Mouse (Mus musculus): ENCODE results near the gene Dhx34.

Dhx34 gene

DNA sequence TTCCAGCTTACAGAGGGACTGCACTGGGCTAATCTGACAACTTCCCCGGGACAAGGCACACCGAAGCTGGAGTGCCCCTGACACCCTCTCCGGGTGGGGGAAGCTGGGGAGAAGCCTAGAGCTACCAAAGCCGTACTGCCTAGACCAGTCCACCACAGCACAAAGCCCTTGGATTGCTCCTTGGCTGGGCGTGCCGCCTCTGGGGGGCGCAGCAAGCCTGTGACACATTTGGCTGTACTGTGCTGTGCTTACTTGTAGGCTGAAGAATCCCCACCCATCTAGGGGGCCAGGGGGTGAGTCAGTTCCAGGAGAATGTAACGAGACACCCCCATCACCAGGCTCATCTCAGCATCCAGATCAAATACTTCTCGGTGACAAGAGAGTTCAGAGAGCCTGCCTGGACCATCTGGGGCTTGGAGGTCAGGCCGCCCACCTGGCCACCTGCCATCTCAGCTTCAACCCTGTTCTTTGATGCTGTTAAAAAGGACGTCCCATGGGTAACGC is 10.9 kb downstream of the Dhx34 start:
- no peak for DNase-seq (ENCODE audit: low read depth, low spot score)

DNA sequence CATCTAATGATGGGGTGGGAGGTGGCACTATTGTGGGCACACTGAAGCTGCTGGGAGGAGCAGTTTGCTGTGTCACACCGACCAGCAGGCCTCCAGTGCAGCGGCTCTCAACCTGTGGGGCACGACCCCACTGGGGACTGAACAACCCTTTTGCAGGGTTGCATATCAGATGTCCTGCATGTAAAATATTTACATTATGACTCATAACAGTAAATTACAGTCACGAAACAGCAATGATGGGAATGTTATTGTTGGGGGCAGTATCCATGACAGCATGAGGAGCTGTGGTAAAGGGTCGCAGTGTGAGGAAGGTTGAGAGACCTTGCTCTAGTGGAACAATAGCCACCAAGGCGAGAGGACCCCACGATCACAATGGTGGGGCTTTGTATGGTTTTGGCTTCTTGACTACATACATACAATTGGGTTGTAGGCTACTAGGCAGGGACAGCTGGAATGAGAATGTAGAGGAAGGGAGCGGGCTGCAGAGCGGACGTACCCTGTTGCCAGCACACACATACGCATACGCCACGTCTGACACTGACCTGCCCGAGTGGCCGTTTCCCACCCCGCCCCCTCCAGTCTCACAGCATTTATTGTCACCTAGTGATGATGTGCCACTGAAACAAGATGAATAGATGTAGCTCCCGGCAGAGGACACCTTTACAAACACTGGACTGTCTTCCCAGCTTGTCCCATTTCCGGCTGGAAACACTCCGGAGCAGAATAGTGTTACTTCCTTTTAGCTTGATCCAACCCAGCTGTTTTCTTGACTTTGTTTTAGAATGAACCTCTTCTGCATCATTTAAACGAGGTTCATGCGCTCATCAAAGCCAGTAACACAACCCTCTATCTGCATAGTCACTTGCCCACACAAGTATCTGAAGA is 12.8 kb downstream of the Dhx34 start:
- no peak for DNase-seq (ENCODE audit: low read depth, low spot score)

DNA sequence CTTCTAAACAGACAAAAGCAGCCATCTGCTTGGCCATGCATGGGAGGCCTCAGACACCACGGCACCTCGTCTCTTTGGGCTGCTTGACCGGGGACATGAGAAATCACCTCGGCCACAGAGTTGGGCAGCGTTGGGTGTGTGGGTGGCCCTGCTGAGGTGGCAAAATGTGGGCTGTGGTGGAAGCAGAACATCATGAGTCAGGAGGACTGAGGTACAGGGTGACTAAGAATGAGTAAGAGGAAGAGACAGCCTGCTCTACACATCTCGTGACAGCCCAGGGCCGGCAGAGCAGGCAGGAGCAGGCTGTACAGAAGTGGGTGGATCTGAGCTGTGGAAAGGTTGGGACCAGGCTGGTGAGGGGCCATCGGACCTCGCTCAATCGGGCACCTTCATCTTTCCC is 14.3 kb downstream of the Dhx34 start:
- no peak for DNase-seq (ENCODE audit: low read depth, low spot score)

DNA sequence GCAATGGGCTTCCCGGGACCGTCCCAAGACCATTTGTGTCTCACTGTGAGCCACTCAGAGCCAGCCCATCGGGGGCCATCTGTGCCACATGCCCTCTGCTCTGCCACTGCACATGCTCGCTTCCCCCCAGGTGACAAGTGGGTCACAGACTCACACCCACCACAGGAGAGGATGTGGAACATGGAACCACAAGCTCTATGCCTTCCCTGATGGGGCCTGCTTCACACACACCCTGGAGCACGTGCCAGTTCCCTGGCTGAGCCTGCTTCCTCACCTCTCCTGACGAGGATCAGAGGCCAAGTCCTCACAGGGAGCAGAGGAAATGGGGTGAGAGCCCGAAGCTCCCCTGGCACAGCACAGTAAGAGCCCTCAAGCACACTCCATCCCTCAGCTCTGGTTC is 14.8 kb downstream of the Dhx34 start:
- DNase-seq (ENCODE audit: low read depth, low spot score) = no peak

DNA sequence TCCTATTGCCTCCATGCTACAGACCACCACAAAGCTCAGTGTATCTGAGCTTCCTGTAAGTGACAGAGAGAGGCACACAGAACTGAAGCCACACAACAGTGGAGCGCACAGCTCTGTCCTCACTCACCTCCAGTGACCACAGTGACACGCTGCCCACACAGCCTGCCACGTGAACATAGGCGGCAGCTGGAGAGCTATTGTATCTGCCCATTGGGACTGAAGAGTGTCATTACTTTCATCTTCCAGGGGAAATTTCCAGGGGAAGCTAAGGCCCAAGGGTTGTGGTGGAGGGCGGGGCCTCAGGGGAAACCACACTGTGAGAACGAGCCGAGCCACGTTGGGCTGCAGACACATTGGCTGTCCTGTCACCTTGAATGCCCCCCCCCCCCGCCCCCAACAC is 17.0 kb downstream of the Dhx34 start:
- no peak for DNase-seq (ENCODE audit: low read depth, low spot score)

DNA sequence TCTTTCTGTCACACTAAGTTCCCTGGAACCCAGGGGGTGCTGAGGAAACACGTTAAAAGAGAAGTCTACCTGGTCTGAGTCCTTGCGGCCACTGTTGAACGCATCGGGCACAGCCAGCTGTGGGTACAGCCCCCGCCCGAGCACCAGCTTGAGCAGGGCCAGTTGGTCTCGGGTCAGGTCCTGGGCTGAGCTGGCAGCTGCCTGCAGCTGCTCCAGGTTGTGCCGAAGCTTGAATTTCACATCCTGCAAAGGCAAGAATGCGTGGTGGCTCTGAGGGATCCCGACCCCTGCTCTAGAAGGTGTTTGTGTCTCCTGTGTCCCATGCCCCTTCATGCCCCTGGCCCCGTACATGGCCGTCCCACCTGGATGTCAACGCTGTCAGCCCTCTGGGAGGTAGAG is 18.3 kb downstream of the Dhx34 start:
- no peak for DNase-seq (ENCODE audit: low read depth, low spot score)

DNA sequence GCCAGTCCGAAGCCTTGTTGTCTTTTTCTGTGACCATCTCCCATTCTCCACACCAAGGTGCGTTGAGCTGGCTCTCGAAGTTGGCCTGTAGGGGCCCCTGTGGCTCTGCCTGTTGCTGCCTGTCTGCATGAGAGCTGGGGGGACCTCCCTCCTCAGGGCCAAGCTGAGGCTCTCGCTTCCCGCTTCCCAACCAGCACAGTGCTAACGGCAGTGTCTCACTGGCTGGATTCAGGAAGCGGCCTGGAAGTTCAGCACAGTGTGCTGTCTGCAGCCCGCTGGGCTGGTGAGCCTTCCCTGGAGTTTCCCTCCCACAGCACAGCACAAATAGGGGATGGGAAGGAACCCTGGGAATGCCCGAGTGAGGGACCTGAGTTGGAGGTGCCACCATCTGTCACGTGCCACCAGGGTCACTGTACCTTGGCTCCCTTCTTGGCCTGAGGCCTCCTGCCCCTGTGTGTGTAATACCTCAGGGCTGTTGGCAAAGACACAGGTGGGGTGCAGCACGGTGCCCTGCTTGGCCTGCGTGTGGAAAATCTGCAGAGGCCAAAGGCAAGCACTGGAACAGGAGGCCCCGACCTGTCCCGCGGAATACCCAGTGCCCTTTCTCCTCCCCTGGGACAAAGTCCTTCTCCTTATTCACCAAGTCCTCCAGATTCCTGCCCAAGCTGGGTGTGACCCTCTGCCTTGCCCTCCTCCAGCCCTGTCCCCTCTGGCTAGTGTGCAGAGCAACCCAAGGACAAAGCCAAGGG is 18.9 kb downstream of the Dhx34 start:
- no peak for DNase-seq (ENCODE audit: low read depth, low spot score)

DNA sequence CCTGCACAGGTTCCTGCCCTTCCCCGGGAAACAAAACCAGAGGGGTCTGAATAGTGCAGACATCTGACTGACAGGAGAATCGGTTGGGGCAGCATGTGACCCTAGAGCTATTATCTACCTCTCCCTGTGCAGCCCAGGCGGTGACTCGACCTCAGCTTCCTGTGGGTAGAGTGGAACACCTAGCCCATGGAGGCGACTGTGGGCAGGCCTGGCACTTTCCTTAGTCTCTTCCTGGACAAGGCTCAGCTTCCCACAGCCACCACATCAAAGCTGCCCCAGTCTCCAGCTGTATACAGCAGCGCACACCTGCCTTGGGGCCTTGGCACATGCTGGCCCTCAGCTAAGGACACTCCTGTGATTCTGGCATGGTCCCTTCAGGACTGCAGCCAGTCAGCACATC is 20.7 kb downstream of the Dhx34 start:
- DNase-seq (ENCODE audit: low read depth, low spot score) = no peak

DNA sequence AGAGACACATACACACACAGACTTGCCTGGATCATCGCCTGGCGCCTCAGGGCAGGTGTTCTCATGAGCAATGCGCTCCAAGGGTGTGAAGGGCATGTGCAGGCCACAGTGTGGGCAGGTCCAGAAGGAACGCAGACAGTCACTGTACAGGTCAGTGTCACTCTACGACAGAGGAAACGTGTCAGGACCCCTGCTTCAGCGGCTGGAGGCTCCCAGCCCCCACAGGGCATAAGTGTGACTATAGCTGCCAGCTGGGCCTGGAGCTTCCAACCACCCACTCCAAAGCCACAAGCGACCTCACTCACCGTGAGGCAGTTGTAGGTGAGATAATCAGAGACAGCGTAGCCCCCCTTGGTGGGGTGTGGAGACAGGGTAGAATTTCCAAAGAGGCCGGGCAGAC is 23.3 kb downstream of the Dhx34 start:
- DNase-seq (ENCODE audit: low read depth, low spot score) = no peak

DNA sequence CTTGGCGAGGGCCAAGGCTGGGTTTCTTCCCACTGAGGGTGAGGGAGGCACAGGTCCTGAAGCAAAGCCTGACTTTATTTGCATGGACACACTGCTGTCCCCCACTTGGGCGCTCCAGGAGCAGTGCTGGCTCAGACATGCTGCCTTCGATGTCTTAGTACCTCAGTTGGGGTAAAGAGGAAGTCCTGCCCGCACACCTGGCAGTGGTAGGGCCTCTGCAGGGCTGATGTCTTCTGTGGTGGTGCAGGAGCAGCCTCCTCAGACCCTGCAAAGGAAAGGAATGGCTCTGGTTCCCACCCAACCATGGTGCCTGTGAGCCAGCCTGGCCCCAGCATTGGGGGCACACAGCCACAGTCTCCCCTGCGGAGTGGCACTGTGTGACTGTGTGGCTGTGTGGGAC is 24.7 kb downstream of the Dhx34 start:
- no peak for DNase-seq (ENCODE audit: low read depth, low spot score)

DNA sequence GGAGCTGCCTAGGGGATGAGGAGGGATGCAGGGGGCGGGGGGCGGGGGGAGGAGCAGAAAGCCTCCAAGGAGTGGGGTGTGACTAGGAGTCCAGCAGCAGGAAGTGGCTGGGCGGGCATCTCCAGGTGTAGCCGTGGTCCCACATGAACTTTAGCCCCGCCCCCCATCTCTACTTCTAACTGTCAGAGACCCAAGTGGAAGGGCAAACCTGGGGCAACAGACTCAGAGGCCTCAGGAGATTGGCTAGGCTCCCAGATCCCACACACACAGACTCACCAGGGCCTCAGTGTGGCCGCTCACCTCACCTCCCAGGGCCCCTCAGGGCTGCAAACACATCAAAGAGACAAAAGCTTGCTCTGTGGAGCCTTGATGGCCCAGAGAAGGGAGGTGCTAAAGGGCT is 25.2 kb downstream of the Dhx34 start:
- DNase-seq (ENCODE audit: low read depth, low spot score) = no peak

DNA sequence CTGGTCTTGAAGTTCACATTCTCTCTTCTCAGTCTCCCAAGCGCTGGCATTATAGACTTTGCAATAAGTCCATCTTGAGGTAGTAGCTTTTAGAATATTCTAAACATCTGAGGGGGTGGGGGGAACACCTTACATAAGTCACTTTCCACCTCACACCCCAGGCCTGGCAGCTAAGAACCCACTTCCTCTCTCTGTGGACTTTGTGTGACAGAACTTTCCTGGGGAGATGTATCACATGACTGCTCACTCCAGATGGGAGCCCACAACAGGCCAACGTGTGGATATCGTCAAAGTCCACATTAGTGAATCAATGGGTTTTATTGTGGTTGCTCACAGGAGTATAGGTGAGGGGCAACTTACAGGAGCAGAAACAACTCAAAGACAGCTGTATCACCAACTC is 28.1 kb downstream of the Dhx34 start:
- DNase-seq (ENCODE audit: low read depth, low spot score) = no peak

DNA sequence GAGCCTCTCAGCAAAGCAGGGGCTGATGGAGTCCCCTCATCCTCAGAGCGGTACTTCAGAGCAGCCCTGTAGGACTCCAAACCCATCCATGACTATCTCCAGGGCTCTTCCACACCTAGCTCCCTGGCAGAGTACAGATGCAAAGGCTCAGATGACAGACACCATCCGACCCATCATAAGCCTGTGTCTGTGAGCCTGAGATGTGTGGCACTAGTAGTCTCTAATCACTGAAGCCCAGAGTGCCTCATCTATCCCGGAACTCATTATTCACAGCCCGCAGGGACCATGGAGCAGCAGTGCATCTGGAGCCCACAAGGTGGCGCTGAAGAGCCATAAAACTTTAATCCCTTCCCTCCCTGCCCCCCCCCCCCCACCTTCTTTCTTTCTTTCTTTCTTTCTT is 29.5 kb downstream of the Dhx34 start:
- no peak for DNase-seq (ENCODE audit: low read depth, low spot score)

DNA sequence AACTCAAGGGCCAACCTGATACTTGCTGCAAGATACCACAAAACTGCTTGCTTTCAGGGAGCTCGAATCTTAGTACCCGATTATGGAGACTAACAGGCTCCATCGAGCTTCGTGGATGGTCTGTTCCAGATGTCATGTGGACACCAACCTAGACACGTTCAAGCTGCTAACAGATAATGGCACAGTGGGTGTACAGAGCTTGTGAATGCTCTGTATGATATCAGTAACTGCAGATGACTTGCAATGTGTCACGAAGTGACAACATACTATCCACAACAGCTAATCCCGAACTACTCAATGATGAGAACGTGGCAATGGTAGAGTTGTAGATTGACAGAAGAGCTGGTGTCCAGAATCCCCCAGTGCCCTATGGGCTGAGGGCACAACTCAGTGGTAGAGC is 34.3 kb downstream of the Dhx34 start:
- DNase-seq (ENCODE audit: low read depth, low spot score) = no peak

DNA sequence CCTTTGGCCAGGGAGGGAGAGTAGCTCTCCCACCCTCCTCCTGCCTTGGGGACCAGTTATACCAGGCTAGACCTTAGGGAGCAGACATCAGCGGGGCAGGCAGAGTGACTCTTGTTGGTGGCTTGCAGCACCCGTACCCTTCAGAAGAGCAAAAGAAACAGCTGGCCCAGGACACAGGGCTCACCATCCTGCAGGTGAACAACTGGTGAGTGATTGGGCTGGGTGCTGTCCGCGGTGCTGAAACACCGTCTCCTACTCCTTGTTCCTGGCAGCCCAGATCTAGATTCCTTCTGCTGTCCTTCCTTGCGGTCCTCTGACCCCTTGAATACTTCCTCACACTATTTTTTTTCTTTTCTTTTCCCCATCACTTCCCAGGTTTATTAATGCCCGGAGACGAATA is 38.2 kb downstream of the Dhx34 start:
- peak; percentile 33 for DNase-seq (ENCODE audit: low read depth, low spot score)

DNA sequence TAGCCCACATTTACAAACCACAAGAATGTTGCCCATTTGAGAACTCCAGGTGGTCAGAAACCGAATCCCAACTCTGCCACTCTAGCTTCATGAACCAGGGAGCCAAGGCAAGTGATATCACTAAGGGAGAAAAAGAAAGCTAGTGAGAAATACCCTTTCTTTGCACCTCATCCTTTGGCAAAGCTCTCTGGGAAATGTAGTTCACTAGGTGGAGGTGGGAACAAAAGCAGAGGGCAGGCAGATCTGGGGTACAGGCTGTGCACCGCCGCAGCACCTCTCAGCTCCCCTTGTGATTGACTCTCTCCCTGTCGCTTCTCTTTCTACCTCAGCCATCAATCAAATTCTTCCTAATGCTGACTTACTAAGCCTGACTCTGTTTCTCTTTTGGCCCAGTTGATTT is 43.7 kb downstream of the Dhx34 start:
- no peak for DNase-seq (ENCODE audit: low read depth, low spot score)

DNA sequence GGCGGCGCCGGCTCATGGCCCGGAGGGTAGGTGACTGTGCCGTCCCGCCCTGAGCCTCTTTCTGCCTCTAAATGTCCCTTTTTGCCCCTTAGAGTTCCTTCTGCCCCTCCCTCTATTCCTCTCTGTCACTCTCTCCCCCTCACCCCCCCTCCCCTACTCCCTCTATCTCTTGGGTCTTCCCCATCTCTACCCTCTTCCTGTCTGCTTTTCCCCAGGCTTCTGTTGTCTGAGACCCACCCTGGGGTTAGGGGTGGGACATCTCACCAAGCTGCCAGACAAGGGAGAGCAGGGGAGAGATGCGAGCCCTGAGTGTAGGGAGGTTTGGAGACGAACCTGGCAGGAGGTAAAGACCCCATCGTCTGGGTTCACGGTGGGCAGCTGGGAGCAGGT is 46.3 kb downstream of the Dhx34 start:
- no peak for DNase-seq (ENCODE audit: low read depth, low spot score)

DNA sequence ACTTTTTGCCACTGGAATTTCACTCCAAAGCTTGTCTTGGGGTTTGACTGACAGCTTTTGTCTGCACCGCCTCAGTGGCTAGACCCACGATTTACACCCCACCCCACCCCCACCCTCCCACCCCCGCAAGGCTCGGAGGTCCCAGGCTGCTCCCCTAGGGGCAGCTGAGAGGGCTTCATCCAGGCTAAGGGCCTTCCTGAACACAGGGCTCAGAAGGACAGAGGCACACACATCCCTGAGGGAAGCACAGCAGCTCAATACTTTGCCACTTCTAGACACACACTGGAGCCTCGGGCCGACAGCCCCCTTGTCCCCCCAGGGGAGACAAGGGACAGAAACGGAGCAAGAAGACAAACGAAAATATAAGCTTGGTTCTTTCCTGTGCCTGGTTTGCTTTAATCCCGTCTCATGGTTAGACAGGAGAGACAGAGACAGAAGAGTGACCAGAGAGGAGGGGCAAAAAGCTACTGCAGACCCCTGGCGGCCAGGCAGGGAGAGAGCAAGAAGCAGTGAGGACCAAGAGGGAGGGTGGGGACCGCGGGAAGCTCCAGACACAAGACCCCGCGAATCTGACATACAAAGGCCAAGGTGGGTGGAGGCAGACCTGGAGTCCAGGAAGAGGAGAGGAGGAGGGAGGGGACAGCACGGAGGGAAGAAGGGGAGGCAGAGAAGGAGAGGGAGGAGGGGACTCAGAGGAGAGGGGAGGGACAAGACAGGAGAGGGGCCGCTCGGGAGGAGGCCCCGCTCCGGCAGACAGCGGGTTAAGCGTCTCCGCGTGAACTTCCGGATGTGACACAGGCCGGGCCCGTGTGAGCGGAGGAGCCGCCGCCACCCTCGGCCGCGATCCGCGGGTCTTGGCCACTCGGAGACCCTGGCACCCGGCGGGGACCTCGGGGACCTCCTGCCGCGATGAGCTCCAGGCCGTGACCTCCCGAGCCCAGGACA is 47.0 kb downstream of the Dhx34 start, which contains the start of gene Meis3:
TSS of gene Meis3 (plus strand) at position 494 of the 945 bp plus-strand sequence.
- DNase-seq (ENCODE audit: low read depth, low spot score) = peak; percentile 18

DNA sequence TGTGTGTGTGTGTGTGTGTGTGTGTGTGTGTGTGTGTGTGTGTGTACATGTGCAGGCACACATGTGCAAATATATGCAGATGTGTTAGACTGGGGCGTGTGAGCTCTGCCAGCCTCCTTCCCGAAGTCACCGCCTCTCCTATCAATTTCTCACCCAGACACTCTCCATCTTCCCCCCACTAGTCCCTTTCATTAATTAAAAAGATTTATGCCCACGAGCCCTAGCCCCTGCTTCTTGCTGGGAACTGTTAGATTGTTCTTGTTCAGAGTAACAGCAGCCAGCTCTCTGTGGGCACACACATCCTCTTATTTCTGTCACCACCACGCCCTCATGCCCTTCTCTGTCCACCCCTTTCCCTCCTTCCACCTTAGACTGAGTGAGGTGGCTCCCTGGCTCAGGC is 48.7 kb downstream of the Dhx34 start:
- no peak for DNase-seq (ENCODE audit: low read depth, low spot score)

DNA sequence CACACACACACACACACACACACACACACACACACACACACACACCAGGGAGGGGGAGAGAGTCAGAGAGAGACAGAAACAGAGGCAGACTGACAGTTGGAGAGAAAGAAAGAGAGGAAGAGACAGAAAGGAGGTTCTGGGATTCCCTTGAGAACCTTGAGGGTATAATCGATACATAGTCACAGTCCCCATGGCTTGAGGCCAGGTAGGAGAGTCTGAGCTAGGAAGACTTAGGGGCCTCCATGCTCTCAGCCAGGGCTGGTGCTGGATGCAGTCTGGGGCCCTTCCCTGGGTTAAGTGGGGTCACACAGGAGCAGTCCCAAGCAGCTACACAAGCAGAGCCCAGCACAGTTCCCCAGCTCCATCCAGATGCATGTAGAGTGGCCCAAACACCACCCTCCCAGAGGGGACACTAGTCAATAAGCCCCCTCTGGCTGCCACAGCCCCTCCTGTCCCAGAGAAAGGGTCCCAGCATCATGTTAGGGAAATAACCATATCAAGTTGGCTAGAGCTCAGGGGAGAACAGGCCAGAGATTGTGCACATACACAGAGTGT is 49.2 kb downstream of the Dhx34 start:
- DNase-seq (ENCODE audit: low read depth, low spot score) = no peak

DNA sequence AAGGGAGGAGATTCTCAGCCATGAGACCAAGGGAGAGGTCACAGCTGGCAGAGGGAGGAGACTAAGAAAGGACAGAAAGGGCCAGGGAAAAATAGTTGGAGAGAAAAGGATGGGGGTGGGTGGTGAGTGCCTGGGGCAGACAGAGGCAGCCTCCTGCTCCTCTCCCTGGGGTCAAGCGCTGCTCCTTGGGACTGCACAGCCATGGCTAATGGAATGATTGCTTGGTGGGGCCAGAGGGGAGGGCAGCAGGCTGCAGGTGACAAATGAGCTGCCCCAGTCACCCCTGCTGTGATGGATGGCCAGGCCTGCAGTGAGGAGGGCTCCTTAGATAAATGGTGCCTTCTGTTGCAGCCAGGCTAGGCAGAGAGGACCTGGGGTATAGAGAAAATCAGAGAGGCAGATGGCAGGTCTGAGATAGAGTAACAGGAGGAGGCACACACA is 49.7 kb downstream of the Dhx34 start:
- DNase-seq (ENCODE audit: low read depth, low spot score) = no peak
